Mouse (Mus musculus) stomach, embryonic 15.5 days (tissue): ENCODE data around the gene Aspn. TPM values are rescaled to one million over a fixed set of nuclear protein-coding genes. Genes with fewer than 3 reads are reported as not detected.
"Not testable (repeated sequence)": the region's sequence is repeated elsewhere in the genome, so short reads cannot be mapped to it uniquely, and the experiment has no call there.

ENCODE experiments used
- ATAC-seq: fragments of 200-750 bp; cut with Nextera tagmentation; 2 replicates; pipeline ENCODE4 v1.8.0; 2017; ENCODE audit warnings: low read depth, moderate number of reproducible peaks, moderate TSS enrichment; ENCODE audit not compliant: insufficient read depth, low FRiP score
- H3K27ac ChIP-seq: fragments of 300-500 bp; sonication (generic); 2 replicates; pipeline ENCODE4 v1.5.1; 2015; ENCODE audit warnings: mild to moderate bottlenecking, inconsistent platforms
- H3K27me3 ChIP-seq: fragments of 300-500 bp; sonication (generic); replicated peaks from 2 replicates; pipeline ENCODE4 v1.6.1; 2015; ENCODE audit warnings: inconsistent platforms
- H3K36me3 ChIP-seq: fragments of 300-500 bp; sonication (generic); 2 replicates; pipeline ENCODE4 v1.6.1; 2015; ENCODE audit warnings: inconsistent platforms
- H3K4me1 ChIP-seq: fragments of 300-500 bp; sonication (generic); 2 replicates; pipeline ENCODE4 v1.6.1; 2015; ENCODE audit warnings: inconsistent platforms
- H3K4me2 ChIP-seq: fragments of 300-500 bp; sonication (generic); 2 replicates; pipeline ENCODE4 v1.6.1; 2015; ENCODE audit warnings: mild to moderate bottlenecking, inconsistent platforms
- H3K4me3 ChIP-seq: fragments of 300-500 bp; sonication (generic); replicated peaks from 2 replicates; pipeline ENCODE4 v1.5.1; 2015; ENCODE audit warnings: inconsistent platforms
- H3K9ac ChIP-seq: fragments of 300-500 bp; sonication (generic); 2 replicates; pipeline ENCODE4 v1.6.1; 2015; ENCODE audit warnings: inconsistent platforms
- H3K9me3 ChIP-seq: fragments of 300-500 bp; sonication (generic); 2 replicates; pipeline ENCODE4 v1.6.1; 2016; ENCODE audit warnings: inconsistent platforms
- WGBS: fragments of 180-500 bp; shearing (Covaris S2); methylation state at CpG from one replicate; pipeline ENCODE4 v1.1.7; 2015; 5-methylcytosine and 5-hydroxymethylcytosine counted together
- polyA plus RNA-seq: library from polyadenylated mRNA; unstranded; fragments of >200 nt; fragmentation: Nextera tagmentation; extraction: Ambion mirVana; gene quantifications from 2 replicates; pipeline ENCODE4 v1.2.1, GENCODE M21; 2015

The Aspn gene
- polyA plus RNA-seq, 1 experiment from 2014 or later = 63.9 TPM

DNA sequence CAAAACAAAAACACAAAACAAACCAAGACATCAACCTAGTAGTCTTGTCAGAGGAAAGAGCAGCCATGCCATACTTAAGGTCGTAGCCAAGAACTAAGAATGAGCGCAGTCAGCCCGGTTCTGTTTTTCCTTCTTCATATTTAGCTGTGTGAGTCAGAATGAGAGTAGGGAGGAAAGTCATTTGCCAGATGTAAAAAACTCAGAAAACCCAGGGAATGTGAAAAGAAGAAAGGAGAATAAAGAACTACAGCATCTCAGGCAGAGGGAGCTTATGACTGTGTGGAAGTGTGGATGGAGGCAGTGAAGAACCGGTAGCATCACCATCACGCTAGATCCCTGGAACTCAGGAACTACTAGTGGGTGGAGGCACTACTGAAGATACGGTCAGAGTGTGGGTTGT lies 41.8 kb downstream of the Aspn start:
- Histone ChIP-seq H3K27ac (no peak overlapping the region), H3K4me3 (no peak overlapping the region), H3K4me1 (no peaks in the 10 kb centered on the region), H3K36me3 (no peaks in the 10 kb centered on the region), H3K9me3 (no peaks in the 10 kb centered on the region), H3K4me2 (no peak overlapping the region), H3K27me3 (no peaks in the 10 kb centered on the region), H3K9ac (no peak overlapping the region)
- 90% methylated on average over 6 of the region's 6 CpGs for WGBS
- ATAC-seq = no peak

DNA sequence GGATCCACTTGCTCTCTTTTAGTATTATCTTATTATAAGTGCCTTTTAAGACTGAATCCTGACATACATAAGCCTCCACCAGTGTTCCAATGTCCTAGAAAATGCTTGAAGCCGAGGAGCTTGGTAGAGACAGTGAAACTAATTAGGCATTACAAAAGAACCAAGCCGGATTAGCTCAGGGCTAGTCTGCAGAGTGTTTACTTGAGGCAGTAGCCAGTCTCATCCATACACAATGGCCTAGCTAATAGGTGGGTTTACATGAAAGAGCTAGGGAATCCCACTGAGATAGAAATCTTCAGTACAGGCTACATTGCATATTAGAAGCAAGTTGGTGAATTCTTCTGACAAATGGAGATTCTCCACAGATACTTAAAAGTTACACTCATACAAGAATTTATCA lies 58.3 kb downstream of the Aspn start:
- ATAC-seq, H3K4me1 ChIP-seq, H3K9ac ChIP-seq, H3K9me3 ChIP-seq, H3K4me3 ChIP-seq, H3K27me3 ChIP-seq, H3K36me3 ChIP-seq, H3K4me2 ChIP-seq, H3K27ac ChIP-seq: not testable (repeated sequence)
- WGBS = 84% methylated on average over 2 of the region's 2 CpGs

DNA sequence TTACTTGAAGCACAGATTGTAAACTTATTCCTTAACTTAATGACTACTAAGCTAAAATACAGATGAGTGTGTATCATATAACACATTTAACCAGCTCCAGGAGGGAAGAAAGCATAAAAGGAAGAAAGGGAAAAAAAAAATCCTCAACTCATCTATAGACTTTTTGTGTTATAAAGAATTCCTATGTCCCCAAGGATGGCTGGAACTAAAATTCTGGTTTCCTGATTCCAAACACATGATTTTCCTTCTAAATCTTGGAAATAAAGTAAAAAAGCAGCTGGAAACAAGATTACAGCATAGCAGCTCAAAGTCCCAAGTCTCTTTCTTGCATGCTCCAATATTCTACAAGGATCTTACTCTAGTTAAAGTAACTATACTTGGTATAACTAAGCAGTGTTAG lies 59.4 kb downstream of the Aspn start:
- no peak overlapping the region for H3K9ac ChIP-seq
- no peak overlapping the region for H3K4me3 ChIP-seq
- no peaks in the 10 kb centered on the region for H3K36me3 ChIP-seq
- H3K27ac ChIP-seq = no peak overlapping the region
- no peaks in the 10 kb centered on the region for H3K4me1 ChIP-seq
- no peak overlapping the region for H3K4me2 ChIP-seq
- ATAC-seq = no peak
- H3K9me3 ChIP-seq = no peaks in the 10 kb centered on the region
- H3K27me3 ChIP-seq = no peaks in the 10 kb centered on the region

DNA sequence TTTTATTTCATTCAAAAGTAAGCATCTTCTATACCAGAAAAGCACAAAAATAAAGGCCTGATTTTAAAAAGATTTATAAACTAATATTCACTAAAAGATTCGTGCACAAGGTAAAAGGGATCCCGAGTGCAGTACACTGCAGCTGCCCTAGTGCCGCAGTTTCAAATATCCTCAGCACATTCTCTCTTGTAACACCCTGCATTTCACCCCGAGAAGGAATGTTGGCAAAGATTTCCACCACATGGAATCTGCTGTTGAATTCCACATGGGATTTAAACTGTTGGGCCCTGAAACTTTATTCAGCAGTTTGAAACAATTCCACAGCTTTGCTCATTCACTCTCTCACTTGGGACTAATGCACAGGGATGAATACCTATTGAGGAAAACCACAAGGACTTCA lies 63.5 kb downstream of the Aspn start, which contains the start of gene Ogn:
Gene Ogn (plus strand): TSS at position 333 of the 400 bp plus-strand sequence.
- no peaks in the 10 kb centered on the region for H3K27me3 ChIP-seq
- H3K9me3 ChIP-seq = no peaks in the 10 kb centered on the region
- peak within 1 kb of the TSS; percentile 27; the same call in 1 of the 2 replicates for H3K4me2 ChIP-seq
- no peak within 1 kb of the TSS for H3K9ac ChIP-seq
- WGBS = 47% methylated on average over 4 of the region's 4 CpGs
- peak within 1 kb of the TSS; percentile 57; the same call in 1 of the 2 replicates for H3K27ac ChIP-seq
- H3K36me3 ChIP-seq = no peaks in the 10 kb centered on the region
- no peaks in the 10 kb centered on the region for H3K4me1 ChIP-seq
- ATAC-seq = no peak; the same call in 1 of the 2 replicates
- H3K4me3 ChIP-seq = peak within 1 kb of the TSS; percentile 34

DNA sequence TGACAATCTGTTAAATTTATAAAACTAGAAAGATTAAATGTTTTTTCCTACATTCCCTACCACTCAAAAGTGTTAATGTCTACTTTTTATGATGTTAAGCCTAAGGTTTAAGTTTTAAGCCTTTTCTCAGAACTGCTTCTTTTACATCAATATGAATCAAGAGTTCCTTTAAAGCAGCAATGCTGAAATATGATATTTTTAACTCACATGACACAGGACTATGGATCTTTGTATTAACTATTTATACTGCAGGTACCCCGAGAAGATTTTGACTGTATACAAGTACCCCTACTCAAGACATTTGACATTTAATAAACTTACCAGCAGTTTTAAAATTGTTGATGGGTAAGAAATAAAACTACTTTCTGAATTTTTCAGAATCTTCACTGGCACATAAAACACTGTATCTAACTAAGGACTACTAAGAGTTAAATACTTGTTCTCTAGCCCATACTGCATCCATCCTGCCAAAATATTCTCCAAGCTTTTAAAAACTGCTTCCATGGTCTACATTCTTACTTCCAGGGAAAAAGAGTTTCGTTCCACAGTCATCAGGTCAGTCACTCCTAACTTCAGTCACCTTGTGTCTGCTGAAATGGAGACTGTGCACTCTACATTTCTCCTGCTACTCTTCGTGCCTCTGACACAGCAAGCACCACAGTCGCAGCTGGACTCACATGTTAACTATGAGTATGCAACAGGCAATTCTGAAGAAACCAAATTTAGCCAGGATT lies 64.5 kb downstream of the Aspn start:
- no peaks in the 10 kb centered on the region for H3K27me3 ChIP-seq
- no peak for ATAC-seq
- 42% methylated on average over 4 of the region's 4 CpGs for WGBS
- H3K4me1 ChIP-seq = no peaks in the 10 kb centered on the region
- H3K36me3 ChIP-seq = no peaks in the 10 kb centered on the region
- H3K9ac ChIP-seq = no peak overlapping the region
- no peaks in the 10 kb centered on the region for H3K9me3 ChIP-seq
- peak overlapping the region; percentile 27; the same call in 1 of the 2 replicates for H3K4me2 ChIP-seq
- H3K4me3 ChIP-seq = peak overlapping the region; percentile 34
- H3K27ac ChIP-seq = peak overlapping the region; percentile 57; the same call in 1 of the 2 replicates

DNA sequence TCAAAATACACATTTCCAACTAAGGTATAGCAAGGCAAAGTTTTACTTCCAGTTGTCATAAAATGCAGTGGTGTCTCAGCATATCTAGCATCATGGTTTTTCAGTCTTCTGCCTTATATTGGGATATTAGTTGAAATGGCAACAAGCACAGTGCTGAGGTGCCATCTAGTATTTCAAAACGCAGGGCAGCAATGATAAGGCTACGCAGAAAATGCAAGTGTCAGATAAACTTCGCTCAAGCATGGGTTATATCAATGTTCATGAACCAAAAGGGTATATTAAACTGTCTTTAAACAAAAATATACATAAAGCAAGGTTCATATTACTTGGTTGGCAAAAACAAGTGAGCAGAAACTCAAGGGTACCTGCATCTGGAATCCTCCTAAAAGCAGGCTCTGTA lies 72.8 kb downstream of the Aspn start:
- ATAC-seq = no peak

More for the DNA sequence above, 72.8 kb downstream of the Aspn start:
- Histone ChIP-seq H3K9me3 (no peaks in the 10 kb centered on the region), H3K27me3 (no peaks in the 10 kb centered on the region), H3K4me1 (no peaks in the 10 kb centered on the region), H3K9ac (no peak overlapping the region), H3K36me3 (no peaks in the 10 kb centered on the region), H3K27ac (no peak overlapping the region), H3K4me3 (no peak overlapping the region), H3K4me2 (no peak overlapping the region)
- WGBS = 88% methylated on average over 3 of the region's 3 CpGs

Other genes with a start within 250 kb of the Aspn start
- 0.40 and 0.65 TPM in 2 replicates for gene Fgd3, start 224.1 kb upstream of the Aspn start, polyA plus RNA-seq
- gene Bicd2, start 202.9 kb upstream of the Aspn start, polyA plus RNA-seq = 23.5 and 26.2 TPM in 2 replicates
- 17.3 and 20.9 TPM in 2 replicates for gene Ippk, start 123.2 kb upstream of the Aspn start, polyA plus RNA-seq
- 1.1 and 2.6 TPM in 2 replicates for gene Tes3-ps, start 51.1 kb upstream of the Aspn start, polyA plus RNA-seq
- gene Ecm2, start 39.6 kb upstream of the Aspn start, polyA plus RNA-seq = 0.98 and 1.3 TPM in 2 replicates
- 0.81 and 0.90 TPM in 2 replicates for gene Omd, start 38.0 kb downstream of the Aspn start, polyA plus RNA-seq
- 96.0 and 101 TPM in 2 replicates for gene Ogn, start 63.6 kb downstream of the Aspn start, polyA plus RNA-seq
- 24.1 and 25.9 TPM in 2 replicates for gene Cenpp, start 108.3 kb downstream of the Aspn start, polyA plus RNA-seq
- 13.4 and 17.5 TPM in 2 replicates for gene Nol8, start 108.6 kb downstream of the Aspn start, polyA plus RNA-seq
- gene Iars, start 137.7 kb downstream of the Aspn start, polyA plus RNA-seq = 71.4 and 74.9 TPM in 2 replicates